Mouse (Mus musculus) CH12.LX (cell line): ENCODE measurements around the gene Slc52a3.

Source experiments
- CTCF ChIP-seq, 2 experiments: IDR thresholded peaks in 1 of 2; conservative IDR thresholded peaks in 1 of 2; 2 replicates each; pipeline ENCODE4 v1.5.1; 2011 to 2012; ENCODE audit warnings: low read depth in 2 of 2, low read length in 2 of 2, improper control_type of control experiment in 1 of 2, inconsistent platforms in 1 of 2, mild to moderate bottlenecking in 1 of 2, moderate library complexity in 1 of 2
- E2F4 ChIP-seq: IDR thresholded peaks from 2 replicates; pipeline ENCODE4 v1.6.1; 2011; ENCODE audit warnings: low read depth, low read length, improper control_type of control experiment; ENCODE audit not compliant: insufficient replicate concordance
- EP300 ChIP-seq: IDR thresholded peaks from 2 replicates; pipeline ENCODE4 v1.6.1; 2011; ENCODE audit warnings: low read length, improper control_type of control experiment
- ETS1 ChIP-seq: conservative IDR thresholded peaks from 2 replicates; pipeline ENCODE4 v1.6.1; 2012; ENCODE audit warnings: low read depth, mild to moderate bottlenecking, inconsistent platforms, low read length, improper control_type of control experiment, moderate library complexity
- NELFE ChIP-seq: IDR thresholded peaks from 2 replicates; pipeline ENCODE4 v1.6.1; 2011; ENCODE audit warnings: low read depth, low read length, improper control_type of control experiment
- NRF1 ChIP-seq: IDR thresholded peaks from 2 replicates; pipeline ENCODE4 v1.6.1; 2014; ENCODE audit warnings: low read depth, mild to moderate bottlenecking, inconsistent platforms, low read length, improper control_type of control experiment, moderate library complexity
- POLR2A ChIP-seq: IDR thresholded peaks from 2 replicates; pipeline ENCODE4 v1.6.1; 2011; ENCODE audit warnings: low read depth, mild to moderate bottlenecking, improper control_type of control experiment, low read length
- POLR2AphosphoS2 ChIP-seq: IDR thresholded peaks from 2 replicates; pipeline ENCODE4 v1.6.1; 2011; ENCODE audit warnings: low read depth, low read length, improper control_type of control experiment
- SIN3A ChIP-seq: IDR thresholded peaks from 2 replicates; pipeline ENCODE4 v1.6.1; 2012; ENCODE audit warnings: low read length, improper control_type of control experiment, inconsistent platforms
- SMC3 ChIP-seq: IDR thresholded peaks from 2 replicates; pipeline ENCODE4 v1.6.1; 2011; ENCODE audit warnings: low read depth, low read length, improper control_type of control experiment
- TCF12 ChIP-seq: IDR thresholded peaks from 2 replicates; pipeline ENCODE4 v1.6.1; 2014; ENCODE audit warnings: low read depth, mild to moderate bottlenecking, inconsistent platforms, low read length, improper control_type of control experiment
- USF1 ChIP-seq: IDR thresholded peaks from 2 replicates; pipeline ENCODE4 v1.6.1; 2014; ENCODE audit warnings: low read depth, mild to moderate bottlenecking, inconsistent platforms, low read length, improper control_type of control experiment
- ZKSCAN1 ChIP-seq: IDR thresholded peaks from 2 replicates; pipeline ENCODE4 v1.6.1; 2012; ENCODE audit warnings: low read depth, inconsistent platforms, low read length, improper control_type of control experiment, borderline replicate concordance

- no peak for TF ChIP-seq CTCF (conservative IDR thresholded peaks at IDR 0.05 in 1 of 2, IDR thresholded peaks at IDR 0.05 in 1 of 2; ENCODE audit: low read depth in 2 of 2, low read length in 2 of 2)
- no peak for TF ChIP-seq ETS1
- TF ChIP-seq ZKSCAN1, result no peak
- TF ChIP-seq POLR2AphosphoS2, result no peak
- no peak for TF ChIP-seq SMC3
- no peak for TF ChIP-seq POLR2A
- TF ChIP-seq USF1, result no peak
- TF ChIP-seq EP300, result no peak
- TF ChIP-seq SIN3A, result no peak
- TF ChIP-seq E2F4, result no peak
- no peak for TF ChIP-seq TCF12
- TF ChIP-seq NELFE, result no peak
- TF ChIP-seq NRF1, result no peak
These were observed 52.7 kb downstream of the Slc52a3 start for GRCm38 (mm10) chr2:152048981-152049441.
